In the genomic region with DNA sequence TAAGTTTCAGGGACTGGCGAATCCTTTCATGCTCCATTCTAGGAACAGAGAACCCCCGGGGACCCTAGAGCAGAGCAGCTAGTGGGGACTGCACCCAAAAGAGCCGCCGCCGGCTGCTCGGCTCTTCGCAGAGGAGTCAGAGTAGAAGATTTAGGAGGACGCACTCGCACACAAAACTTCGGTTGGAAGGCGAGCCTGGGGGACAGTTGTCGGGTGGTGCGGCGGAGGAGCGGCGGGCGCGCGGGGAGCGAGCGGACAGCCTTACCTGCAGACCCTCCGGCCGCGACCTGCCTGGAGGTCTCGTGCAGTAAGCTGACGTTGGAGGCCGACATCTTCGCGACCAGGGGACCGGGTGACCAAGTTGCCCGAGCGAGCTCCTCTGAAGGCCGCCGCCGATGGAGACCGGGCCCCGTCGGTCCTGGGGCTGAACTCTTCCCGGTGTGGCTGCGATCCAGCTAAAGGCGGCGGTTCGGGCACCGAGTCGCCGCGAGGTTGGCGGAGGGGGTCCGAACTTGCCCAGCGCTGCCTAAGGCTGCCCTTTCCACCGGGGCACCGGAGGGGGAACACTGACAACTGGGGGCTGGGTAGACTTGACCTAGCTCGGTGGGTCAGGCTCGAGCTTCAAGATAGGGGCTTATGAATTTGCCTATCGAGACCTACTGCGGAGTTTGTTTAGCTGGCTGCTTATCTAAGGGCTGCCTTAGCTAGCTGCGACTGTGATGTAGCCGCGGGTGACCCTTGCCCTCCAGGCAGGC, we compare ENCODE assay signal across 7 mouse cellular contexts. TPM values are rescaled to one million over a fixed set of nuclear protein-coding genes. Genes with fewer than 3 reads are reported as not detected.
DNase-seq lines count a peak whose midpoint lies in the region; ATAC-seq and TF ChIP-seq lines count a peak whose summit lies in the region.

No protein-coding gene starts in this region.

- peak; percentile 50 for DNase-seq in R1 (ENCODE audit: low read depth, low spot score)
- DNase-seq in kidney, postnatal 10 days = peak; percentile 67
- DNase-seq in spleen, postnatal 10 days (ENCODE audit: low spot score in 2 of 2) = peak; percentile 70 to 82

- peaks cover 6% of the 10 kb centered on the region for H3K4me1 ChIP-seq in E14TG2a.4 (replicated peaks; ENCODE audit: low read depth, low read length)
- H3K4me1 ChIP-seq in embryonic fibroblast, embryonic 13.5 days (ENCODE audit: control insufficient read depth, insufficient read depth, low read length) = no peaks in the 10 kb centered on the region
- H3K4me1 ChIP-seq in heart, embryonic 15.5 days (replicated peaks) = peaks cover 9% of the 10 kb centered on the region

- peak overlapping the region; percentile 49 for H3K9ac ChIP-seq in heart, embryonic 15.5 days

- H3K4me2 ChIP-seq in heart, embryonic 15.5 days = peak overlapping the region; percentile 97

- H3K4me3 ChIP-seq in E14TG2a.4 (replicated peaks; ENCODE audit: low read length) = peak overlapping the region; percentile 78
- peak overlapping the region; percentile 30 for H3K4me3 ChIP-seq in embryonic fibroblast, embryonic 13.5 days (ENCODE audit: insufficient read depth, low read length)
- peak overlapping the region; percentile 63 for H3K4me3 ChIP-seq in heart, embryonic 15.5 days

- ATAC-seq in heart, embryonic 15.5 days (replicated peaks; ENCODE audit: insufficient number of reproducible peaks, insufficient read depth, low FRiP score, low read depth) = peak; percentile 31
- peak; percentile 40 for ATAC-seq in megakaryocyte, adult 5-6 weeks (ENCODE audit: poor library complexity, severe bottlenecking)

- TF ChIP-seq POLR2A in embryonic fibroblast, embryonic 13.5 days (IDR thresholded peaks at IDR 0.05; ENCODE audit: low read depth, low read length) = no peak

- peaks cover 37% of the 10 kb centered on the region for H3K27me3 ChIP-seq in E14TG2a.4 (ENCODE audit: insufficient read depth, low read length)
- no peaks in the 10 kb centered on the region for H3K27me3 ChIP-seq in heart, embryonic 15.5 days

- H3K36me3 ChIP-seq in E14TG2a.4 (ENCODE audit: insufficient read depth, low read length) = no peaks in the 10 kb centered on the region
- H3K36me3 ChIP-seq in heart, embryonic 15.5 days = no peaks in the 10 kb centered on the region

- no peak for TF ChIP-seq CTCF in E14TG2a.4 (conservative IDR thresholded peaks at IDR 0.05; ENCODE audit: low read length)
- TF ChIP-seq CTCF in embryonic fibroblast, embryonic 13.5 days (IDR thresholded peaks at IDR 0.05; ENCODE audit: borderline replicate concordance, insufficient read depth, low read length) = no peak

- no peaks in the 10 kb centered on the region for H3K9me3 ChIP-seq in E14TG2a.4 (ENCODE audit: low read length)
- H3K9me3 ChIP-seq in heart, embryonic 15.5 days (replicated peaks) = no peaks in the 10 kb centered on the region

- 1% methylated on average over 59 of the region's 59 CpGs for WGBS in heart, embryonic 15.5 days

- no peak overlapping the region for H3K27ac ChIP-seq in embryonic fibroblast, embryonic 13.5 days (ENCODE audit: insufficient read depth, low read length)
- no peak overlapping the region for H3K27ac ChIP-seq in heart, embryonic 15.5 days

RNA-seq across cellular contexts. Expression of a gene that starts 0.5 kb away (rescaled TPM):
- 0.19 and 0.37 TPM in 2 replicates for polyA plus RNA-seq in embryonic fibroblast, embryonic 13.5 days (2011; ENCODE audit: insufficient read length, low read depth, missing spikeins)
- polyA plus RNA-seq in heart, embryonic 15.5 days (2015; fragmentation: Nextera tagmentation; extraction: Ambion mirVana) = 0.21 and 0.27 TPM in 2 replicates
- 0.91 and 1.1 TPM in 2 replicates for total RNA-seq in megakaryocyte, adult 5-6 weeks (2015)
- 1.3 and 1.8 TPM in 2 replicates for total RNA-seq in megakaryocyte, adult 5-6 weeks (2017)

RNA-seq across cellular contexts. Expression of a gene that starts 33.4 kb away (rescaled TPM):
- polyA plus RNA-seq in embryonic fibroblast, embryonic 13.5 days (2011; ENCODE audit: insufficient read length, low read depth, missing spikeins) = 29.9 and 31.3 TPM in 2 replicates
- 29.6 and 37.8 TPM in 2 replicates for polyA plus RNA-seq in heart, embryonic 15.5 days (2015; fragmentation: Nextera tagmentation; extraction: Ambion mirVana)
- 19.4 and 23.1 TPM in 2 replicates for total RNA-seq in megakaryocyte, adult 5-6 weeks (2015)
- 34.6 and 37.6 TPM in 2 replicates for total RNA-seq in megakaryocyte, adult 5-6 weeks (2017)

RNA-seq across cellular contexts. Expression of a gene that starts 33.4 kb away (rescaled TPM):
- 7.9 and 14.0 TPM in 2 replicates for polyA plus RNA-seq in embryonic fibroblast, embryonic 13.5 days (2011; ENCODE audit: insufficient read length, low read depth, missing spikeins)
- 8.0 and 8.2 TPM in 2 replicates for polyA plus RNA-seq in heart, embryonic 15.5 days (2015; fragmentation: Nextera tagmentation; extraction: Ambion mirVana)
- total RNA-seq in megakaryocyte, adult 5-6 weeks (2015) = 2.1 and 3.4 TPM in 2 replicates
- total RNA-seq in megakaryocyte, adult 5-6 weeks (2017) = 2.6 and 4.5 TPM in 2 replicates
